ENCODE assay signal across 8 mouse cellular contexts in genomic region chr9:42263709-42264111, GRCm38 (mm10). TPM values are rescaled to one million over a fixed set of nuclear protein-coding genes. Genes with fewer than 3 reads are reported as not detected.
DNase-seq lines count a peak whose midpoint lies in the region; ATAC-seq lines count a peak whose summit lies in the region.

No protein-coding gene starts in this region.

- peak; percentile 38 for DNase-seq in embryo, embryonic 10 days (ENCODE audit: low spot score)
- DNase-seq in embryo, embryonic 9.5 days (ENCODE audit: extremely low spot score), result no peak
- DNase-seq in retina, embryonic 14.5 days (ENCODE audit: low spot score), result peak; percentile 47
- DNase-seq in retina, postnatal 1 day, result no peak
- DNase-seq in kidney, postnatal 36 days, result peak; percentile 11 to 32
- peak; percentile 31 for DNase-seq in yolk sac, embryonic 10.5 days (ENCODE audit: low spot score)

- peak overlapping the region; percentile 92 for H3K9ac ChIP-seq in forebrain, embryonic 12.5 days
- peak overlapping the region; percentile 84 for H3K9ac ChIP-seq in midbrain, embryonic 12.5 days (replicated peaks)

- H3K4me1 ChIP-seq in forebrain, embryonic 12.5 days, result peaks cover 30% of the 10 kb centered on the region
- peaks cover 25% of the 10 kb centered on the region for H3K4me1 ChIP-seq in midbrain, embryonic 12.5 days

- peak overlapping the region; percentile 74 for H3K4me2 ChIP-seq in forebrain, embryonic 12.5 days
- peak overlapping the region; percentile 75 for H3K4me2 ChIP-seq in midbrain, embryonic 12.5 days (replicated peaks)

- H3K27ac ChIP-seq in forebrain, embryonic 12.5 days, result peak overlapping the region; percentile 88
- peak overlapping the region; percentile 88 for H3K27ac ChIP-seq in midbrain, embryonic 12.5 days (replicated peaks)

- no peaks in the 10 kb centered on the region for H3K27me3 ChIP-seq in forebrain, embryonic 12.5 days
- no peaks in the 10 kb centered on the region; the same call in 1 of the 2 replicates for H3K27me3 ChIP-seq in midbrain, embryonic 12.5 days

- WGBS in forebrain, embryonic 12.5 days, result under 1% methylated on average over 16 of the region's 18 CpGs
- WGBS in midbrain, embryonic 12.5 days, result 0% methylated on average over 18 of the region's 18 CpGs

- ATAC-seq in forebrain, embryonic 12.5 days (ENCODE audit: low FRiP score), result peak; percentile 74
- peak; percentile 60 for ATAC-seq in midbrain, embryonic 12.5 days (ENCODE audit: low FRiP score, low read depth)

- no peaks in the 10 kb centered on the region for H3K9me3 ChIP-seq in forebrain, embryonic 12.5 days
- H3K9me3 ChIP-seq in midbrain, embryonic 12.5 days, result no peaks in the 10 kb centered on the region

- peak overlapping the region; percentile 84 for H3K4me3 ChIP-seq in forebrain, embryonic 12.5 days (replicated peaks)
- peak overlapping the region; percentile 83 for H3K4me3 ChIP-seq in midbrain, embryonic 12.5 days

- peaks cover 16% of the 10 kb centered on the region for H3K36me3 ChIP-seq in forebrain, embryonic 12.5 days (replicated peaks)
- peaks cover 21% of the 10 kb centered on the region for H3K36me3 ChIP-seq in midbrain, embryonic 12.5 days

RNA-seq across cellular contexts. Expression of gene Sc5d, which starts 0.3 kb away (rescaled TPM):
- polyA plus RNA-seq in forebrain, embryonic 12.5 days (2016; fragmentation: Nextera tagmentation; extraction: Ambion mirVana), result 64.8 and 65.9 TPM in 2 replicates
- polyA plus RNA-seq in midbrain, embryonic 12.5 days (2016; fragmentation: Nextera tagmentation; extraction: Ambion mirVana), result 65.9 and 67.5 TPM in 2 replicates

Comparison
In these comparisons a context has a peak if more than half of its experiments do, and no peak if none do; other contexts are left out.
1. DNase-seq: peak in embryo, embryonic 10 days (single experiment), retina, embryonic 14.5 days (single experiment), kidney, postnatal 36 days (2 of 2) and yolk sac, embryonic 10.5 days (single experiment); none in embryo, embryonic 9.5 days (single experiment) and retina, postnatal 1 day (single experiment).